Mouse (Mus musculus) forebrain, embryonic 14.5 days (tissue): Measurements from ENCODE around the gene Tle4. TPM values are rescaled to one million over a fixed set of nuclear protein-coding genes. Genes with fewer than 3 reads are reported as not detected.
A peak's percentile ranks its signal among the peaks of the same experiment; 100 is the strongest.

Experiments used
- ATAC-seq: fragments of 200-750 bp; cut with Nextera tagmentation; 2 replicates; pipeline ENCODE4 v1.8.0; 2017; ENCODE audit warnings: mild to moderate bottlenecking, moderate library complexity
- DNase-seq: peaks from one replicate; pipeline ENCODE4 v3.0.0-alpha.2; 2015; ENCODE audit warnings: low spot score
- H3K27ac ChIP-seq: fragments of 300-500 bp; sonication (generic); 2 replicates; pipeline ENCODE4 v1.5.1; 2014; ENCODE audit warnings: low read depth, mild to moderate bottlenecking, control low read depth, low read length, moderate library complexity
- H3K27me3 ChIP-seq: fragments of 300-500 bp; sonication (generic); replicated peaks from 2 replicates; pipeline ENCODE4 v1.6.1; 2014; ENCODE audit warnings: low read length, control low read depth, mixed read lengths; ENCODE audit not compliant: control insufficient read depth, insufficient read depth
- H3K36me3 ChIP-seq: fragments of 300-500 bp; sonication (generic); 2 replicates; pipeline ENCODE4 v1.6.1; 2014; ENCODE audit warnings: low read length, control low read depth; ENCODE audit not compliant: control insufficient read depth, insufficient read depth
- H3K4me1 ChIP-seq: fragments of 300-500 bp; sonication (generic); 2 replicates; pipeline ENCODE4 v1.6.1; 2014; ENCODE audit warnings: antibody characterized with exemption, low read length, control low read depth; ENCODE audit not compliant: control insufficient read depth, insufficient read depth
- H3K4me2 ChIP-seq: fragments of 300-500 bp; sonication (generic); 2 replicates; pipeline ENCODE4 v1.6.1; 2014; ENCODE audit warnings: mild to moderate bottlenecking, control low read depth, low read length
- H3K4me3 ChIP-seq: fragments of 300-500 bp; sonication (generic); 2 replicates; pipeline ENCODE4 v1.5.1; 2014; ENCODE audit warnings: low read depth, low read length, control low read depth
- H3K9ac ChIP-seq: fragments of 300-500 bp; sonication (generic); 2 replicates; pipeline ENCODE4 v1.6.1; 2014; ENCODE audit warnings: mild to moderate bottlenecking, low read length, control low read depth, moderate library complexity
- H3K9me3 ChIP-seq: fragments of 300-500 bp; sonication (generic); replicated peaks from 2 replicates; pipeline ENCODE4 v1.6.1; 2016; ENCODE audit warnings: low read length, control low read depth, mixed read lengths; ENCODE audit not compliant: control insufficient read depth
- WGBS: fragments of 180-500 bp; shearing (Covaris S2); extraction: QIAGEN DNeasy Blood & Tissue Kit; methylation state at CpG from one replicate; pipeline ENCODE4 v1.1.7; 2014; 5-methylcytosine and 5-hydroxymethylcytosine counted together
- polyA plus RNA-seq: library from polyadenylated mRNA; unstranded; fragments of >200 nt; fragmentation: Nextera tagmentation; extraction: Ambion mirVana; gene quantifications from 2 replicates; pipeline ENCODE4 v1.2.1, GENCODE M21; 2014

The Tle4 gene
- polyA plus RNA-seq, 1 experiment from 2014 or later = 28.9 TPM

DNA sequence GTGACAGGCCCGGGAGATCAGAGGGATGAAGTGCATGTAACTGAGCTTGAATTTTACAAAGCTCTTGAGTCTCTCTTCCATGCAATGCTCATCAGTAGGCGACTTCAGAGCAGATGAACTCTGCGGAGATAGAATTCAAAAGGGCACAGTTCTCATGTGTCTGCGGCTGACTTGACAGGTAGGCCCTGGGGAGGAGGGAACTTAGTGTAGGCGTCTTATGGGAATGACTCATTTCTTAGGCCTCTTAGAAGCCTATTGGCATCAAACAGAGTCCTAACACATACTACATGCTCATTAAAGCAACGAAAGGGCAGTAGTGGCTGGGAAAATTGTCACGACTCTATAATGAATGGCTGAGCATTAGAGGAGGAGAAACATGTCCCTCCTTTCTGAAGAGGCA lies 160.6 kb downstream of the Tle4 start:
- Histone ChIP-seq H3K9me3 (no peaks in the 10 kb centered on the region), H3K27me3 (no peaks in the 10 kb centered on the region), H3K36me3 (no peaks in the 10 kb centered on the region), H3K9ac (no peak overlapping the region), H3K4me1 (peaks cover 14% of the 10 kb centered on the region), H3K4me2 (no peak overlapping the region), H3K27ac (no peak overlapping the region), H3K4me3 (no peak overlapping the region)
- ATAC-seq (no peak), DNase-seq (no peak)
- 52% methylated on average over 7 of the region's 7 CpGs for WGBS

DNA sequence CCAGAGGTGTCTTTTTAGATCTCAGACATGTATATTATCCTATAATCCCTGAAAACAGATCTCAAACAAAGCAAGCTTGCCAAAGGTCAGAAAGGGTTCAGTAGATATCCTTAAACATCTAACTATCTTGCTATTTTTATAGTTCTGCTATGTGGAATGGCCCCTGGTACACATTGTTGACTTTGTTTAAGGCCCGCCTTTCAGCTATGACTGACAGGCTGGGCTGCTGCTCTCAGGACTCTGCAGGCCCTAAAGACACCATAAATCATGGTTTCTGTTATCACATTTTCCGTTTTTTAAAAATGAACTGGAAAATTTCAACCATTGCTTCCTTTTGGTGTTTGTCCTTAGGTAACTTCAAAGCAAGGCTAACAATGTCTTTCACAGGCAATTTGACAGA lies 161.3 kb downstream of the Tle4 start:
- H3K27ac ChIP-seq = 0 out of 2 replicates have a peak overlapping the region, but pooled peaks have one; percentile 40
- H3K4me2 ChIP-seq = peak overlapping the region; percentile 10; the same call in 1 of the 2 replicates
- H3K36me3 ChIP-seq = no peaks in the 10 kb centered on the region
- H3K9me3 ChIP-seq = no peaks in the 10 kb centered on the region
- DNase-seq = peak; percentile 10
- WGBS = 70% methylated on average over 2 of the region's 2 CpGs
- H3K4me1 ChIP-seq = peaks cover 14% of the 10 kb centered on the region
- H3K4me3 ChIP-seq = no peak overlapping the region
- no peaks in the 10 kb centered on the region for H3K27me3 ChIP-seq
- no peak overlapping the region for H3K9ac ChIP-seq
- ATAC-seq = no peak

DNA sequence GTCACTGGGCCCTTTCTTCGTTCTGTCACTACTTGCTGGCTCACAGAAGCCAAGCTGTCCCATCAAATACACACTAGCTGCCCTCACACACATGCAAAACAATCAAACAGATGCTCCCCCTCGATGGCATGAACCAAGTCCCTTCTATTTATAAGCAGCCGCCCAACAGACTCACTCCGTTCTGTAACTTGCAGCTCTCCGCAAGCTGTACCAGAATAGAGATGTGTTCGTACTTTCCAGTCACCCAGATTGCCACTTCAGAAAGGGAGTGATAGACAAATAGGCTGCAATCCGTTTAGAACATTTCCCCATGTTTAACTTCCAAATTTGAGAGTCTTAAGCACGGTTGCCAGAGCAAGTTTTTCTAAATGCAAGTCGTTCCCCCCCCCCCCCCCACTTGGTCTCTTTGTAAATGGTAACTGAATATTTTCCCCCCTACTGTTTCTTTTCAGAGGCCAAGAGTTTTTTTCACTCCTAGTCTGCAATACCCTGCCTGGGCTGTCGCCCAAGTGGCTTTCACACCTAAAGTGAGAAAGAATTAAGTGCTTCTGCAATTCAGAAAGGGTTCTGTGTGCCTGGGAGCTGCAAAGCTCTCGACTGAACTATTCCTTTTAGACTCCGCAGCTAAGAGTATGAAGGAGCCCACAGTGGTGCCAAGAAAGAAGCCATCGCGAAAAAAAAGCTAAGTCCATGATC lies 162.0 kb downstream of the Tle4 start:
- DNase-seq = peak; percentile 97
- H3K4me2 ChIP-seq = peak overlapping the region; percentile 10; the same call in 1 of the 2 replicates

DNA sequence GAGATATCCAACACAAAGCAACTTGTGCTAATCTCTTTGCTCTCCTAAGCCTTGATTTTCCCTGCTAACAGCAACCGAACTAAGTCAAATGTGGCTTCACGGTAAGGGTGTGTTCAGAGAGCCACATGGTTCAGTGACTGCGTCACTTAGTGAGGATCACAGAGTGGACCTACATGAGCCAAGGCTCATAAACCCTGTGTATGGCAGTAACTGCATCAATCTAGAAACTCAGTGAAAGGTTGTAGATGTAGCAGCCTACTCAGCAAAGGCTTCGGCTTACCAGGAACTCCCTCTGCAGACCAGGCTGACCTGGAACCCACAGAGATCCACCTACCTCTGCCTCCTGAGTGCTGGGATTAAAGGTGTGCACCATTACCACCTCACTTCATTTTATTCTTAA lies 164.0 kb downstream of the Tle4 start:
- ATAC-seq (no peak), DNase-seq (no peak)
- peaks cover 14% of the 10 kb centered on the region for H3K4me1 ChIP-seq
- no peaks in the 10 kb centered on the region for H3K27me3 ChIP-seq
- H3K9ac ChIP-seq = no peak overlapping the region
- H3K36me3 ChIP-seq = no peaks in the 10 kb centered on the region
- H3K9me3 ChIP-seq = no peaks in the 10 kb centered on the region
- H3K27ac ChIP-seq = no peak overlapping the region
- 95% methylated on average over 4 of the region's 4 CpGs for WGBS
- no peak overlapping the region for H3K4me2 ChIP-seq
- no peak overlapping the region for H3K4me3 ChIP-seq

More for the DNA sequence above, 162.0 kb downstream of the Tle4 start:
- Histone ChIP-seq H3K27me3 (no peaks in the 10 kb centered on the region), H3K27ac (peak overlapping the region; percentile 40; the same call in 1 of the 2 replicates), H3K4me3 (no peak overlapping the region), H3K36me3 (no peaks in the 10 kb centered on the region), H3K4me1 (peaks cover 14% of the 10 kb centered on the region), H3K9ac (no peak overlapping the region), H3K9me3 (no peaks in the 10 kb centered on the region)
- ATAC-seq = peak; percentile 93
- 2% methylated on average over 14 of the region's 14 CpGs for WGBS

DNA sequence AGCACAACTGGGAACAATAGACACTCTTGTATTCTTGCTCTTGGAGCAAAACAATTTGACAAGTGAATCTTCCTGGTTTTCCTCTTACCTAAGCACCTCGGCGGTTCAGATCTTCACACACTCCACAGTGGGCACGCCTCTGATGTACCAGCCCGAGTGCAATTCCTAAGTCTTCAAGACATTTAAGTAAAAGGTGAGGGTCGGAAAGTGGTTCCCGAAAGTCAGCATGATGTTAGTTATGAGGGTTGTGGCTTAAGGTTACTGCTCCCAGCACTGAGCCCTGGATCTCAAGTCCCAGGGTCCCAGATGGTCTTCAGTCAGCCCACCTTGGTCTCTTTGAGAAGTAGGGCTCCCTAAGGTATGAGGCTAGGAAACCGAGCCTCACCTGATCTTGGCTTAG lies 165.4 kb downstream of the Tle4 start:
- ATAC-seq = no peak
- no peak overlapping the region for H3K27ac ChIP-seq
- no peak overlapping the region for H3K9ac ChIP-seq
- no peaks in the 10 kb centered on the region for H3K27me3 ChIP-seq
- H3K9me3 ChIP-seq = no peaks in the 10 kb centered on the region
- H3K4me1 ChIP-seq = peaks cover 14% of the 10 kb centered on the region
- no peak overlapping the region for H3K4me2 ChIP-seq
- no peak overlapping the region for H3K4me3 ChIP-seq
- H3K36me3 ChIP-seq = no peaks in the 10 kb centered on the region
- WGBS = 94% methylated on average over 7 of the region's 7 CpGs
- DNase-seq = no peak

DNA sequence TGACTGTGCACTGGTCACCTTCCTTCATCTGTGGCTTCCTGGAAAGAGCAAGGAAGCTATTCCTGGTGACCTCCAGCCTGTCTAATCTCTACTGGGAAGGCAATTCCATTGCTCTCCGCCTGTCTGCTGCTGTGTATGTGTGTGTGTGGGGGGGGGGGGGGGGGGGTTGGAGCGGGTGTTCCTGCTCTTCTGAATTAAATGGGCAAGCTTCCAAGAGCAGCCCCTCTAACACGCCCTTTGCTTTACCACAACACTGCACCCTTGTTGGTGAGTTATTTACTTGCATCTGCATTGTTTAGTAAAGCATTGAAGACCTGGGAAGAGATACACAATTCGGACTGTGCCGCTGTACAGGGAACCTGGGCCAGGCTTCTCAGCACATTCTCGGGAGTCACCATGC lies 170.9 kb downstream of the Tle4 start:
- Histone ChIP-seq H3K9ac (no peak overlapping the region), H3K36me3 (no peaks in the 10 kb centered on the region), H3K27ac (no peak overlapping the region), H3K4me1 (peaks cover 11% of the 10 kb centered on the region), H3K4me3 (no peak overlapping the region), H3K9me3 (no peaks in the 10 kb centered on the region), H3K4me2 (no peak overlapping the region), H3K27me3 (no peaks in the 10 kb centered on the region)
- ATAC-seq (peak; percentile 34), DNase-seq (peak; percentile 36)
- 12% methylated on average over 6 of the region's 6 CpGs for WGBS

DNA sequence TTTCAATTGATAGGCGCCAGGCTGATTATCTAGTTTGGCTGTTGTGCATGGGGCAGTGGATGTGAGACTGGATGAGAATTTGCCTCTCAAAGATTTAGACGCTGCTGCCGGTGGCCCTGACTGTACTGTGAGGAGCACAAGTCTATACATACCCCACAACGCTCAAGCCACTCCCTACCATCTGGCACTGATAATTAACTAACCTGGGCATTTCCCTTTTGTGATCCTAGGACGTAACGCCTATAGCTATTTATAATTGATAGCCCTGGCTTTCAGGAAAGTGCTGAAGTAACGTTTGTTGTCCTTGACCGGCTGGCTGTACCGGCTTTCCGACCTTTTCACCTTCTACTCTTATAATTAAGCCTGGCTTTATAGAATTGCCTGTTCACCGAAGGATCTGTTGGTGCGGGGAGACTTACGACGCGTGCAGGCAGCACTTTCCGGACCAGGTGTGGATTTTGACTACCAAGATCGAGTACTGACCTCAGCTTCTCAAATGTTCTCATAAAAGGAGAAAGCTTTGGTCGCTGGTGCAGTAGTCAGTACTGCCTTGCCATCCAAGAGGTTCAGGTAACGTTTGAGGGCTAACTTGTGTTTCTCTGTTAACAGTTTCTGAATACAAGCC lies 171.5 kb downstream of the Tle4 start:
- no peaks in the 10 kb centered on the region for H3K36me3 ChIP-seq
- H3K27me3 ChIP-seq = no peaks in the 10 kb centered on the region
- DNase-seq (peak; percentile 22), ATAC-seq (no peak)
- no peak overlapping the region for H3K27ac ChIP-seq
- H3K4me2 ChIP-seq = no peak overlapping the region
- H3K4me3 ChIP-seq = no peak overlapping the region
- WGBS = 42% methylated on average over 19 of the region's 19 CpGs
- H3K4me1 ChIP-seq = peaks cover 11% of the 10 kb centered on the region
- no peak overlapping the region for H3K9ac ChIP-seq
- H3K9me3 ChIP-seq = no peaks in the 10 kb centered on the region

DNA sequence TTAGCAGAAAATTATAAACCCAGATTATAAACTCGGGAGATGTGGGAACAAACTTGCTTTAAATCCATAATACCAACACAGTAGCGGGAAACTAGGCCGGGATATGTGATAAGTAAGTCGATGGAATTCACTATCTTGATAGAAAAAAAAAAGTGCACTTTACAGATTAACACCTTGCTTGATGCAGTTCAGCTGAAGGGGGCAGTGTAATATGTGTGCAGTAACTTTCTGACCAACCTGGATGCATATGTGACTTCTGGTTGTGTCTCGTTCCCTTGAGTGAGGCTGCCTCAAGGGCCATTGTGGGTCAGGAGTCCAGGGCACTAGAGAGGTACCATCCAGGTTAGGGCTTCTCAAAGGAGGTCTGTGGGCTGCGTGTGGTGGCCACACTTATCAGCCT lies 172.7 kb downstream of the Tle4 start:
- Histone ChIP-seq H3K9me3 (no peaks in the 10 kb centered on the region), H3K4me2 (no peak overlapping the region), H3K36me3 (no peaks in the 10 kb centered on the region), H3K9ac (no peak overlapping the region), H3K27ac (no peak overlapping the region), H3K4me3 (no peak overlapping the region), H3K4me1 (peaks cover 11% of the 10 kb centered on the region), H3K27me3 (no peaks in the 10 kb centered on the region)
- ATAC-seq (no peak), DNase-seq (no peak)
- 92% methylated on average over 6 of the region's 6 CpGs for WGBS
